In the genomic region with DNA sequence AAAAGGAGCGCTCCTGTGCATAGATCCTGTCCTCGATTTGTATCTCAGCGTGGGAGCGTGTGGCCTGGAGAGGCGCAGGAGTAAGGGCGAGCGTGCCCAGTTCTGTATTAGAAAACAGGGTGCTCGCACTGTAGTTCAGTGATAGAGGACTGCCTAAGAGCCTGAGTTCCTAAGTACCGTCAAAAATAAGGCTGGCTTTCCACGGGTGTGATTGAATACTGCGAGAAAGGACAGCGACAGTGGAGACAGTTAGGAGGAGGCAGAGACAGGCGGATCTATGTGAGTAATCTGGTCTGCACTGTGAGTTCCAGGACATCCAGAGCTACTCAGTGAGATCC, we compare ENCODE assay signal across 7 mouse cellular contexts. TPM values are rescaled to one million over a fixed set of nuclear protein-coding genes. Genes with fewer than 3 reads are reported as not detected.
A peak's percentile ranks its signal among the peaks of the same experiment; 100 is the strongest.
DNase-seq lines count a peak whose midpoint lies in the region; TF ChIP-seq lines count a peak whose summit lies in the region.

No protein-coding gene starts in this region.

- H3K27me3 ChIP-seq in limb, embryonic 10.5 days (ENCODE audit: low read depth, poor library complexity, severe bottlenecking), result peaks cover 26% of the 10 kb centered on the region

- no peak for TF ChIP-seq POLR2A in lung, adult 2 months (IDR thresholded peaks at IDR 0.05; ENCODE audit: borderline replicate concordance, extremely low read depth, low read depth, low read length)
- TF ChIP-seq POLR2A in embryonic fibroblast, embryonic 13.5 days (IDR thresholded peaks at IDR 0.05; ENCODE audit: low read depth, low read length), result no peak
- no peak for TF ChIP-seq POLR2A in olfactory bulb, adult 2 months (IDR thresholded peaks at IDR 0.05; ENCODE audit: insufficient read depth, low read depth, low read length)

- 4% methylated on average over 13 of the region's 13 CpGs for WGBS in lung, adult 2 months
- 5% methylated on average over 13 of the region's 13 CpGs for WGBS in limb, embryonic 10.5 days
- WGBS in olfactory bulb, adult 2 months, result 12% methylated on average over 13 of the region's 13 CpGs

- H3K9me3 ChIP-seq in limb, embryonic 10.5 days (replicated peaks), result no peaks in the 10 kb centered on the region

- H3K36me3 ChIP-seq in limb, embryonic 10.5 days, result no peaks in the 10 kb centered on the region

- peaks cover 3% of the 10 kb centered on the region for H3K4me1 ChIP-seq in lung, adult 2 months (ENCODE audit: control insufficient read depth, insufficient read depth, low read length)
- H3K4me1 ChIP-seq in embryonic fibroblast, embryonic 13.5 days (ENCODE audit: control insufficient read depth, insufficient read depth, low read length), result no peaks in the 10 kb centered on the region
- peaks cover 26% of the 10 kb centered on the region for H3K4me1 ChIP-seq in limb, embryonic 10.5 days
- H3K4me1 ChIP-seq in olfactory bulb, adult 2 months (ENCODE audit: control insufficient read depth, insufficient read depth, low read length), result peaks cover 20% of the 10 kb centered on the region

- TF ChIP-seq CTCF in lung, adult 2 months (IDR thresholded peaks at IDR 0.05; ENCODE audit: insufficient read depth, low read length), result no peak
- TF ChIP-seq CTCF in embryonic fibroblast, embryonic 13.5 days (IDR thresholded peaks at IDR 0.05; ENCODE audit: borderline replicate concordance, insufficient read depth, low read length), result no peak
- TF ChIP-seq CTCF in olfactory bulb, adult 2 months (IDR thresholded peaks at IDR 0.05; ENCODE audit: insufficient read depth, low read depth, low read length), result no peak

- no peak for DNase-seq in lung, adult 2 months
- DNase-seq in lung, adult 18-20 months, result no peak
- DNase-seq in limb, embryonic 10.5 days (ENCODE audit: low spot score), result no peak
- no peak for DNase-seq in frontal cortex, postnatal 36 days (ENCODE audit: low spot score in 2 of 2)
- DNase-seq in thymus, postnatal 36 days, result no peak

- no peak overlapping the region for H3K27ac ChIP-seq in embryonic fibroblast, embryonic 13.5 days (ENCODE audit: insufficient read depth, low read length)
- peak overlapping the region; percentile 84 for H3K27ac ChIP-seq in limb, embryonic 10.5 days
- no peak overlapping the region for H3K27ac ChIP-seq in olfactory bulb, adult 2 months (ENCODE audit: insufficient read depth, low read depth, low read length)

- peak overlapping the region; percentile 64 for H3K4me3 ChIP-seq in lung, adult 2 months (replicated peaks; ENCODE audit: extremely low read depth, low read depth, low read length)
- H3K4me3 ChIP-seq in embryonic fibroblast, embryonic 13.5 days (ENCODE audit: insufficient read depth, low read length), result 0 out of 2 replicates have a peak overlapping the region, but pooled peaks have one; percentile 17
- H3K4me3 ChIP-seq in limb, embryonic 10.5 days, result peak overlapping the region; percentile 68
- peak overlapping the region; percentile 58 for H3K4me3 ChIP-seq in olfactory bulb, adult 2 months (ENCODE audit: insufficient read depth, low read depth, low read length)

RNA-seq across cellular contexts. Expression of a gene that starts 0.3 kb away (rescaled TPM):
- polyA plus RNA-seq in lung, adult 2 months (2012; rRNA removed), result 134 and 177 TPM in 2 replicates
- 1.6 and 1.9 TPM in 2 replicates for polyA plus RNA-seq in embryonic fibroblast, embryonic 13.5 days (2011; ENCODE audit: insufficient read length, low read depth, missing spikeins)
- polyA plus RNA-seq in limb, embryonic 10.5 days (2016; fragmentation: Nextera tagmentation; extraction: Ambion mirVana), result 15.1 and 18.5 TPM in 2 replicates
- polyA plus RNA-seq in olfactory bulb, adult 2 months (2012; ENCODE audit: insufficient read depth, insufficient read length, low replicate concordance, missing spikeins), result not detected in 2 replicates

RNA-seq across cellular contexts. Expression of a gene that starts 20.9 kb away (rescaled TPM):
- 0.76 and 0.96 TPM in 2 replicates for polyA plus RNA-seq in lung, adult 2 months (2012; rRNA removed)
- not detected in 2 replicates for polyA plus RNA-seq in embryonic fibroblast, embryonic 13.5 days (2011; ENCODE audit: insufficient read length, low read depth, missing spikeins)
- not detected in 2 replicates for polyA plus RNA-seq in limb, embryonic 10.5 days (2016; fragmentation: Nextera tagmentation; extraction: Ambion mirVana)
- polyA plus RNA-seq in olfactory bulb, adult 2 months (2012; ENCODE audit: insufficient read depth, insufficient read length, low replicate concordance, missing spikeins), result not detected in 2 replicates

Comparison
In these comparisons a context has a peak if more than half of its experiments do, and no peak if none do; other contexts are left out.
1. H3K4me3 ChIP-seq: peak in every context shown above with its lines; median percentile 68 in limb, embryonic 10.5 days; 64 in lung, adult 2 months; 58 in olfactory bulb, adult 2 months; 17 in embryonic fibroblast, embryonic 13.5 days.